Mouse (Mus musculus) liver (tissue): ENCODE data around the gene Smyd3.

Experiments used
- DNase-seq: peaks from one replicate; pipeline ENCODE4 v3.0.0-alpha.2; 2020; ENCODE audit warnings: mixed read lengths

Smyd3 gene

DNA sequence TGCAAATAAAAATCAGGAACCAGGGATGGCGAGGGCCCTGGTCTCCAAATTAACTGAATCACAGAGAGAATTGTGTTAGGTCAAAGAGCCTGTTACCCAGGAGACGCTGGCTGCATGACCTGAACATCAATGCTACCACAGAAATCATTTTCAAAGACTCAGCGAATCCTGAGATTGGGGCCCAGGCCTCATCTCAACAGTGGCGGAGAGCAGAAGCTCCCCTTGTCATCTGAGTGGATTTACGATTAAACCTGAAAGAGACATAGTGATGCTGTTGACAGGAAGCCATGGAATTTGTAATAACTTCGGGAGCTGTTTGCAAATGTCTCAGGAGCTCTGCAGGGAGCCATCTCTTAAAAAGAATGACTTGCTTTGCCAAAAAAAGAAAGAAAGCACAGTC lies 355.9 kb downstream of the Smyd3 start:
- DNase-seq, result no peak

DNA sequence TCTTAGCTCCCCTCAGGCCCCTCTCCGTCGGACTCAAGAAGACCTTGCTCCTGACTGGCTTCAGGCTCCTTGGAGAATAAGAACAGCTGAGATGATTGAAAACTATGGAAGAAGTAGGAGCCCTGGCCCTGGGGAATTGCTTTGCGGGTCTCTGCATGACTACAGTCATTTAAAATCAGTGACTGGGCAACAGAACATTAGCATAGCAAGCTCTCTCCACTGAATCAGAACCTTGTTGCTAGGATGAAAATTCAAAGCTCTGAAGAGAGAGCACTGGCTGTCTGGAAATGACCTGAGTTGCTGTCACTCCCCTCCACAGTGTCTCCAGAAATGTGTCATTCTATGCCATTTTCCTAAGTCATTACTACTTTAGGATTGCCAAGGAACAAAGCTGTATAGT lies 357.1 kb downstream of the Smyd3 start:
- no peak for DNase-seq

- DNase-seq, result no peak
Measured at GRCm38 (mm10) chr1:179152376-179152775, 365.5 kb downstream of the Smyd3 start.

GRCm38 (mm10) chr1:179151275-179151674 lies 366.6 kb downstream of the Smyd3 start:
- DNase-seq, result no peak

DNA sequence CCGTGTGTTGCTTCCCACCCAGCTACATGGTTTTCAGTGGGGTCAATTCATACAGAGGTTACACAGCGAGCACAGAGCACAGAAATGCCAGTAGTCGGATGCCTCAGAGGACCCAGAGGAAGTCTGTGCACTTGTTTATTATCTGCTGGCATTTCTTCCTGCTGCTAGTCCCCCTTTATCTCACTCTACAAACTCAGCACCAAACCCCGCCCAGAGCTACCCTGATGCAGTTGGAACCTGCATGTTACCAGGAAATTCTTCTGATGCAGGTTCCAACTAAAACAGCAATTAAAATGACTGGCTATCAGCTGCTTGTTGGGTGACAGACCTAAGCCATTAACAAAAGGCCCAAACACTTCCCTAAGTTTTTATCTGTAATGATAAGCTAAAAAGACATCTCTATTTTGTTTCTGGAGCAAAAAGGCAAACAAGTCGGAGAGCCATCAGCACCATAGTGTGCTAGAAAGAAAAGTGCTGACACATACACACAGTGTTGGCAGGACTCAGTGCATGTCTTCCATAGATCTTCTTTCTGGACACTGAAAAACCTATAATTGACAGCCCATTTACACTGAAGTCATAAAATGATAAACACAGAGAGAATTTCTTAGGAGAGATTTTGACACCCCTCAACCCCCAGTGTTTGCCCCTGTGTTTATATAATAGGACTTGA lies 368.2 kb downstream of the Smyd3 start:
- DNase-seq, result peak; percentile 44

DNA sequence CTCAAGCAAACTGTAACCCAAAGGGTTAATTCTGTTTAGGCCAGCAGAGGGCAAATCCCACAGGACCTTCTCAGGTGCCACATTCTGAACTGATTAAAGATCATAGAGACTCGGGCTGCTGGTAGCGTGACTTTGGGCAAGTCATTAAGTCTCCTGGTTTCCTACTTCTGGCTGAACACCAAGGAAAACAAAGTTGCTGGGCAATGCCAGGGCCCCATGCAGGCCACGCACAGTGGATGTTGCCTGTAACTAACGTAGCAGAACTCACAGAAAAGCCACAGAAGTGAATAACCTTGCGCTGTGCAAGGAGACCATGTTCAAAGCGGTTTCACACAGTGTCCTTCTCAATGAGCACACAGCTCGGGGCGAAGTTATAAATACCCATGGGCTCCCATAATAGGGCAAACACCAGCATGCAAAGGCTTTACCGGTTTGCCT lies 371.1 kb downstream of the Smyd3 start:
- no peak for DNase-seq

GRCm38 (mm10) chr1:179143154-179143832 lies 374.5 kb downstream of the Smyd3 start:
- DNase-seq, result no peak

DNA sequence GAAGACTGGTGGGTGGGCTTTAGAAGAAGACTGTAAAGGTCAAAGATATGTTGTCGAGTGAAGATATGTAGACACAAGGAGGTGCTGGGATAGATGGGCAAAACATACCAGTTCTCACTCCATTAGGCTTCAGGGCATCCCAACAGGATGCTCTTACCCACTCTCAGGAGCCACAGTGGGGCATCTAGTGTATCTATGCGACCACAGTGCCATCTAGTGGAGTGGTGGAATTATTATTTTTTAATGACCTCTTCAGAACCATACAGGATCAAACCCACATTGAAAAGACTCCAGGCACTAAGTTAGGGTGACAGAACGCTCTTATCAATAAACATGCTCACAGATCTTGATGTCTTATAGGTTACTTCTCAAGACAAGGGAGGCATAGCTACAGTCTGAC lies 375.7 kb downstream of the Smyd3 start:
- DNase-seq, result peak; percentile 43

GRCm38 (mm10) chr1:179141071-179141650 lies 376.7 kb downstream of the Smyd3 start:
- no peak for DNase-seq

- DNase-seq, result no peak
Measured at GRCm38 (mm10) chr1:179137145-179137477, 380.7 kb downstream of the Smyd3 start.

DNA sequence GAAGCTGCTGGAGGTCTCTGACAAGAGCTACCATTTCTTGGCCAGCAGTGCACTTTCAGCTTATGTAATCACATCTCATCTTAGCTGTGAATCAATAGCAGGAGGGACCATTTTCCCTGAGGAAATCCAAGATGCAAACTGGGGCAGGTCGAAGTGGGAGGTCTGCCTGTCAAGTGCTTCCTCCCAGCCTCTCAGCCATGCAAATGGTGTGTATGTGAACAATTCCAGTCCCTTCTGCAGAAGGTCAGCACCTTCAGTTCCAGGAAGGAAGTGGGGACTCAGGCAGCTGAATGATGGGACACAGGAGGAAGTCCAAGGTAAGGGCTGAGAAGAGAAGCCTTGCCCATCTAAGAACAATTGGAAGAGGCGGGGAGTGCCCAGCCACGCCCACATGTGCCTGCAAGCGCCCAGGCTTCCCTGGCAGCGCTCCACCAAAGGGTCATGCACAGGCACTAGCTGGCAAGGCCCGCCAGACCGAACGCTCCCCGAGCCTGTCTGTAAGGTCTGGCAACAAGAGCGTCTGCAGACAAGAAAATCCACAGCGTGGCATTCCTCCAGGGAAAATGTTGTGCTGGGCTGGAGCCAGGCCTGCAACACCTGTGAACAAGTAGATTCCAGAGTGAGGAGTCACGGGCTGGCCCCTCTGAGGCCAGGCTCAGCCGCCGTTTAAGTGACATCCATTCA lies 381.2 kb downstream of the Smyd3 start:
- peak; percentile 29 for DNase-seq

DNA sequence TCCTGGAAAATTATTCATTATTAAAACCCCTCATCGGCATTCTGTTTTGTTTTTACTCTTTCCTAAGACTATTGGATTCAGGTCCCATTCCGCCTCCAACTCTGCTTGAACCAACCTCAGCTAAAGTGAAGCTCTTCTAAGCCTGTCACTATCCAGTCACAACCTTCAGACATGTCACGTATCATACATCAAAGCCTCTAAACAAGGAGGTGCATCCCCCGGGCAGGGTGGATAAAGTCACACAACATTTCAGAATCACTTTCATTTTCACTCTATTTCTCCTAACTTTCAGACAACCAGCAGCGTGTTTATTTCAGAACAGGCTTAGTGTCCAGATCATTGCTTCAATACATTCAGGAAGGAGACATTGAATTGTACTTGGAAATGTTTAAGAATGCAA lies 387.8 kb downstream of the Smyd3 start:
- DNase-seq, result no peak

GRCm38 (mm10) chr1:179126287-179126686 lies 391.6 kb downstream of the Smyd3 start:
- no peak for DNase-seq

GRCm38 (mm10) chr1:179122476-179123229 lies 395.2 kb downstream of the Smyd3 start:
- DNase-seq, result no peak

GRCm38 (mm10) chr1:179120217-179120966 lies 397.4 kb downstream of the Smyd3 start:
- DNase-seq, result no peak

- no peak for DNase-seq
Measured at GRCm38 (mm10) chr1:179118673-179119072, 399.2 kb downstream of the Smyd3 start.

GRCm38 (mm10) chr1:179116729-179117663 lies 400.8 kb downstream of the Smyd3 start:
- DNase-seq, result peak; percentile 31

DNA sequence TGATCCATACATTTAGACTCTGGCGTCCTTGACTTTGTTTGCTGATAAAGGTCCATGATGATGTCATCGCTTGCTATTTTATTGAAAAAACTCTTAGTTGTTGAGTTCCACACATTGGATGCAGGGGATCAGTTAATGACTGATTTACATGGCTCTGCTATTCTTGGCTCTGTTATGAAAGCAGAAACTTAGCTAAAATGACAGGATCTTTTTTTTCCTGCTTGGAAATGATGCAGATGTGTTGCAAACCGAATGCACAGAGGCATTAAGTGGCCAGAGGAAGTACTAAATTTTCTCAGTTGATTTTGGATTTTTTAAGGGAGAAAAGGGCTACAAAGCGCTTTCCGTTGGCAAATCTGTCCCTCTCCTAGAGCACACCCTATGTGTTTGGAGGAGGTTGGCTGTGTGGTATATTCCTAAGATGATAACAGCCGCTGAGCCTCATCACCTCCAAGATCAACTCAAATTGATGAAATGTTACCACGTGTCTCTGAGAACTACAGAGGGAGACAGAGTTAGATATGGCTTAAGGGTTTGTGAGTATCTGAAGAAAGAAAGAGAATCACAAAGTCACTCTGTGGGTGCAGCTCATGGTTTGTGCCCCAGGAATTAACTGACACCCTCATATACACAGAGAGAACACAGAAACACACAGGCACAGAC lies 402.9 kb downstream of the Smyd3 start:
- DNase-seq, result no peak

DNA sequence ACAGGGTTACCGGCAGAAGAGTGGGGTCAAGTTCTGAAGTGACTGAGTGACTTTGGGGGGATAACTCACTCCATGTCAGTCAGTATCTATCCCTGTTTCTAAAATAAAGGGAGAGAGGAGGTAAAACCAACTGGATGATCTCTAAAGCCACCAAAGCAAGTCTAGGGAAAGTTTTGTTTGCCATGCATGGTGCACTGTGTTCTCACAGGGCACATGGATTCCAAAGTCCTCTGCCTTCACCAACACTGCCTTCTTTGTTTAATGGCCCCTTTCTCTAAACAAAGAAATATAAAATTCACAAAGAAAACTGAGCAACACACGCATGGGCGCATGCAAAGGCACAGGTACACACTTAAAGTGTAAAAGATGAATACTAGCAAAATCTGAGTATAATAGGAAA lies 403.5 kb downstream of the Smyd3 start:
- DNase-seq, result no peak

DNA sequence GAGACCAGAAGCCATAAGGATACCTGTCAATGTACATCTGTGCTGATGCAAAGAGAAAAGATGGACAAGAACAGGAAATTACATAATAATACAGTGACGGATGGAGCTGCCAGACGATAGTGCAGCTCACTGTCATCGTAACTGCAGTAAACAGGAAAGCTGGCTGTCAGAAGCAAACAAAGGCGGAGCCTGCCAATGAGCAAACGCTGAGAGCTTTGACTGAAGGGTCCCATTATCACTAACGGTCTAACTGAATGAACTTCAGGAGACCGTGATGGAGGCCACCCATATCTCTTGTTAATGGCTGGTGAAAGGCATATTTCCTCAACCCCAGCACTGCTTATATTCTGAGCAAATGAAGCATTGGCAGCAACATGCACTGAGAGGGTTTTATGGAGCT lies 409.1 kb downstream of the Smyd3 start:
- peak; percentile 39 for DNase-seq
